Mouse (Mus musculus) neural tube, embryonic 12.5 days (tissue): ENCODE measurements around the gene Klhl9. TPM values are rescaled to one million over a fixed set of nuclear protein-coding genes. Genes with fewer than 3 reads are reported as not detected.

Experiments
- ATAC-seq: fragments of 200-750 bp; cut with Nextera tagmentation; 2 replicates; pipeline ENCODE4 v1.8.0; 2017; ENCODE audit warnings: low read depth, mild to moderate bottlenecking, moderate TSS enrichment, moderate library complexity; ENCODE audit not compliant: low FRiP score
- H3K27ac ChIP-seq: fragments of 300-500 bp; sonication (generic); 2 replicates; pipeline ENCODE4 v1.5.1; 2016
- H3K27me3 ChIP-seq: fragments of 300-500 bp; sonication (generic); replicated peaks from 2 replicates; pipeline ENCODE4 v1.6.1; 2016; ENCODE audit warnings: mild to moderate bottlenecking
- H3K36me3 ChIP-seq: fragments of 300-500 bp; sonication (generic); 2 replicates; pipeline ENCODE4 v1.6.1; 2016; ENCODE audit warnings: mild to moderate bottlenecking
- H3K4me1 ChIP-seq: fragments of 300-500 bp; sonication (generic); 2 replicates; pipeline ENCODE4 v1.6.1; 2016
- H3K4me2 ChIP-seq: fragments of 300-500 bp; sonication (generic); replicated peaks from 2 replicates; pipeline ENCODE4 v1.6.1; 2016; ENCODE audit warnings: mild to moderate bottlenecking
- H3K4me3 ChIP-seq: fragments of 300-500 bp; sonication (generic); 2 replicates; pipeline ENCODE4 v1.5.1; 2016
- H3K9ac ChIP-seq: fragments of 300-500 bp; sonication (generic); 2 replicates; pipeline ENCODE4 v1.6.1; 2016; ENCODE audit warnings: mild to moderate bottlenecking
- H3K9me3 ChIP-seq: fragments of 300-500 bp; sonication (generic); 2 replicates; pipeline ENCODE4 v1.6.1; 2016; ENCODE audit warnings: mild to moderate bottlenecking
- WGBS: fragments of 180-500 bp; shearing (Covaris S2); methylation state at CpG from one replicate; pipeline ENCODE4 v1.1.7; 2016; 5-methylcytosine and 5-hydroxymethylcytosine counted together
- polyA plus RNA-seq: library from polyadenylated mRNA; unstranded; fragments of >200 nt; fragmentation: Nextera tagmentation; extraction: Ambion mirVana; gene quantifications from 2 replicates; pipeline ENCODE4 v1.2.1, GENCODE M21; 2016

Klhl9 gene
- polyA plus RNA-seq, 1 experiment from 2014 or later, result 132 TPM

GRCm38 (mm10) chr4:88744207-88744606, 21.9 kb upstream of the Klhl9 start:
- Histone ChIP-seq H3K27me3 (no peaks in the 10 kb centered on the region), H3K4me2 (no peak overlapping the region), H3K4me3 (no peak overlapping the region), H3K36me3 (no peaks in the 10 kb centered on the region), H3K9me3 (no peaks in the 10 kb centered on the region), H3K4me1 (no peaks in the 10 kb centered on the region), H3K27ac (no peak overlapping the region), H3K9ac (no peak overlapping the region)
- ATAC-seq, result no peak
- 72% methylated on average over 3 of the region's 3 CpGs for WGBS

DNA sequence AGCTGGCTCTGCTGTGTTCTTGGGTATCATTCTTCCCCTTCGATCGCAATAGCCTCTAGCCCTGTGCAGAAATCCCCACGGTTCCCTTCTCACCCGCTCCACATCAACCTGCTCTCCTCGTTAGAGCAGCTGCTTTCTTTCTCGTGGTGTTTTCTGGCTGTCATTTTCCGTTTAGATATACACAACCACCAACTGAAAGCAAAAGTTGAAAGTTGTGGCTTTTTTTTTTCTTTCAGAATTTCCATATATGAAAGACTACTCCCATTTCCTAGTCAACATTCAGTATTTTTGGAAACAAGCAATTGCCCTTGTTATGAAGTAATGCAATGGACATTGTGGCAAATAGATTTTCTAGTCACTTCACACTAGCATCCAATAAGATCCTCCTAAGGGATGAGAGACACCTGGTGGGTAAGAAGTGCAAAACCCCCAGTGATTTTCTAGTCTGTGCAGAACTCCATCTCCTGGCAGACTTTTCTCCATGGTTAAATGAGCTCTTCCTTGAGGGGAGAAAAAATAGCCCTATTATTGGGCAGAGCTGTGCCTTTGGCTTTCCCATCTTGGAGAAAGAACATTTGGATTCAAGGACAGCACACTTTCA, 20.6 kb upstream of the Klhl9 start:
- no peak overlapping the region for H3K4me3 ChIP-seq
- no peaks in the 10 kb centered on the region for H3K9me3 ChIP-seq
- H3K27me3 ChIP-seq, result no peaks in the 10 kb centered on the region
- no peak for ATAC-seq
- H3K9ac ChIP-seq, result no peak overlapping the region
- no peaks in the 10 kb centered on the region for H3K4me1 ChIP-seq
- WGBS, result 88% methylated on average over 7 of the region's 7 CpGs
- no peak overlapping the region for H3K27ac ChIP-seq
- H3K4me2 ChIP-seq, result no peak overlapping the region
- H3K36me3 ChIP-seq, result no peaks in the 10 kb centered on the region

GRCm38 (mm10) chr4:88741426-88741825, 19.2 kb upstream of the Klhl9 start:
- H3K4me3 ChIP-seq, result no peak overlapping the region
- H3K9me3 ChIP-seq, result no peaks in the 10 kb centered on the region
- no peak overlapping the region for H3K27ac ChIP-seq
- no peaks in the 10 kb centered on the region for H3K27me3 ChIP-seq
- 95% methylated on average over 4 of the region's 4 CpGs for WGBS
- H3K4me1 ChIP-seq, result no peaks in the 10 kb centered on the region
- no peak for ATAC-seq
- no peak overlapping the region for H3K4me2 ChIP-seq
- H3K36me3 ChIP-seq, result no peaks in the 10 kb centered on the region
- no peak overlapping the region for H3K9ac ChIP-seq

- Histone ChIP-seq H3K27me3 (no peaks in the 10 kb centered on the region), H3K9me3 (no peaks in the 10 kb centered on the region)
- 94% methylated on average over 6 of the region's 6 CpGs for WGBS
These were observed 16.8 kb upstream of the Klhl9 start for GRCm38 (mm10) chr4:88739036-88739435.

DNA sequence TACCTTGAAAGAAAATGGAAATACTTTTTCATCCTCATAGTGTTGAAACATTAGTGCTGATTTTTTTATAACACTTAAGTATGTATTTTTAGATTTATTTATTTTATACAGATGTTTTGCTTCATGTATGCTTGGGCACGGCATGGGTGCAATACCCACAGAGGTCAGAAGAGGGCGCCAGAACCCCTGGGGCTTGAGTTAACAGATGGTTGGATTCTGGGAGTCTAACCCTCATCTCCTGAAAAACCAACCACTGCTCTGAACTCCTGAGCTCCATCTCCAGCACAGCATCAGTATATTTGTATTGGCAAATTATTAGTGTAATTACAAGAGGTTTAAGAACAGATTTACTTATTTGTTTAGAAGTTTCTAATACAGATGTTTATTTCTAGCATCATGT, 16.2 kb upstream of the Klhl9 start:
- Histone ChIP-seq H3K36me3 (no peaks in the 10 kb centered on the region), H3K4me1 (no peaks in the 10 kb centered on the region), H3K9me3 (no peaks in the 10 kb centered on the region), H3K27me3 (no peaks in the 10 kb centered on the region), H3K27ac (no peak overlapping the region), H3K9ac (no peak overlapping the region), H3K4me2 (no peak overlapping the region), H3K4me3 (no peak overlapping the region)
- ATAC-seq, result 0 out of 2 replicates have a peak, but pooled peaks have one; percentile 41
- 6% methylated on average over 2 of the region's 2 CpGs for whole genome bisulfite sequencing

More at GRCm38 (mm10) chr4:88739036-88739435, 16.8 kb upstream of the Klhl9 start:
- ATAC-seq, result no peak
- Histone ChIP-seq H3K9ac (no peak overlapping the region), H3K4me3 (no peak overlapping the region), H3K36me3 (no peaks in the 10 kb centered on the region), H3K27ac (no peak overlapping the region), H3K4me2 (no peak overlapping the region), H3K4me1 (no peaks in the 10 kb centered on the region)

DNA sequence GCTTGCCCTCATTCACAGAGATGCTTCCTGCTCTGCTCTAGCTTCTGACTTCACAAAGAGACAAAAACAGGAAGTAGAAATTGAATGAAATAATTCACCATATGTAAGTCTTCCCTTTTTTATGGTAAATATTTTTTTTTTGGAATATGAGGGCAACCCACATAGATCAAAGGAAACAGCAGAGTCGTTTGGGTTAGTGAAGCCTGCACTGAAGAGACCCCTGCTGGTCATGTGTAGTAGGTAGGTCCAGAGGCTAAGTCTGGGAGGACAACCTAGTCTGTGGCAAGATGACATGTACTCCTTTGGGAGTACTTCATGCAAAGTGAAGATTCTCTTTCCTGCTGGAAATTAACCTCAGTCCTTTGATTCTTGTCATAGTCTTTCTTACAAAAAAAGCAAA, 5.1 kb upstream of the Klhl9 start:
- Histone ChIP-seq H3K27ac (no peak overlapping the region), H3K4me1 (no peaks in the 10 kb centered on the region), H3K9me3 (no peaks in the 10 kb centered on the region), H3K36me3 (no peaks in the 10 kb centered on the region), H3K9ac (no peak overlapping the region), H3K4me3 (no peak overlapping the region), H3K4me2 (no peak overlapping the region), H3K27me3 (no peaks in the 10 kb centered on the region)
- 0% methylated on average over 1 of the region's 1 CpGs for WGBS
- ATAC-seq, result no peak

DNA sequence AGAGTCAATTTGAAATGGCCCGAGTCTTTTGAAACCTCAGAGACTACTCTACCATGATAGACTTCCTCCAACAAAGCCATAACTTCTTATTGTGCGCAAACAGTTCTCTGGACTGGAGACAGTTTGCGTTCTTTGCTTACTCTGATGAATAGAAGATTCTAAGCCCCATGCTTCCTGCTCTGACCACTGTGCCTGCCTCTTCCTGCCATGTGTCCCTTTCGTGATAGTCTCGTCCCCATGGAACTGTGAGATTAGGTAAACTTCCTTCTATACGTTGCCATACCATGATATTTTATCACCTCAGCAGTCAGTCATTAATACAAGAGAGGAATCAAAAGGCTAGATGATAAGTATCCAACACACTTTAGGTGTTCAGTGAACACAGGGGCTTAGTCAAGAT, 4.5 kb upstream of the Klhl9 start:
- Histone ChIP-seq H3K4me3 (no peak overlapping the region), H3K9me3 (no peaks in the 10 kb centered on the region), H3K9ac (no peak overlapping the region), H3K36me3 (no peaks in the 10 kb centered on the region), H3K27me3 (no peaks in the 10 kb centered on the region), H3K4me1 (no peaks in the 10 kb centered on the region), H3K4me2 (no peak overlapping the region), H3K27ac (no peak overlapping the region)
- no peak for ATAC-seq
- WGBS, result 87% methylated on average over 6 of the region's 6 CpGs

- no peak overlapping the region for H3K27ac ChIP-seq
- no peaks in the 10 kb centered on the region for H3K9me3 ChIP-seq
- ATAC-seq, result no peak
- H3K4me1 ChIP-seq, result peaks cover 21% of the 10 kb centered on the region
- WGBS, result 56% methylated on average over 8 of the region's 8 CpGs
- no peaks in the 10 kb centered on the region for H3K27me3 ChIP-seq
- H3K9ac ChIP-seq, result no peak overlapping the region
- H3K4me2 ChIP-seq, result no peak overlapping the region
- no peak overlapping the region for H3K4me3 ChIP-seq
- H3K36me3 ChIP-seq, result peaks cover 8% of the 10 kb centered on the region
These were observed 1.3 kb upstream of the Klhl9 start for GRCm38 (mm10) chr4:88723497-88724090.

GRCm38 (mm10) chr4:88718715-88719114, 3.5 kb downstream of the Klhl9 start:
- H3K4me1 ChIP-seq, result peaks cover 26% of the 10 kb centered on the region
- ATAC-seq, result no peak
- peak overlapping the region; percentile 13 for H3K4me3 ChIP-seq
- H3K27me3 ChIP-seq, result no peaks in the 10 kb centered on the region
- H3K27ac ChIP-seq, result no peak overlapping the region
- peak overlapping the region; percentile 57 for H3K4me2 ChIP-seq
- no peaks in the 10 kb centered on the region for H3K9me3 ChIP-seq
- H3K36me3 ChIP-seq, result peaks cover 37% of the 10 kb centered on the region
- 73% methylated on average over 1 of the region's 1 CpGs for WGBS
- no peak overlapping the region for H3K9ac ChIP-seq

DNA sequence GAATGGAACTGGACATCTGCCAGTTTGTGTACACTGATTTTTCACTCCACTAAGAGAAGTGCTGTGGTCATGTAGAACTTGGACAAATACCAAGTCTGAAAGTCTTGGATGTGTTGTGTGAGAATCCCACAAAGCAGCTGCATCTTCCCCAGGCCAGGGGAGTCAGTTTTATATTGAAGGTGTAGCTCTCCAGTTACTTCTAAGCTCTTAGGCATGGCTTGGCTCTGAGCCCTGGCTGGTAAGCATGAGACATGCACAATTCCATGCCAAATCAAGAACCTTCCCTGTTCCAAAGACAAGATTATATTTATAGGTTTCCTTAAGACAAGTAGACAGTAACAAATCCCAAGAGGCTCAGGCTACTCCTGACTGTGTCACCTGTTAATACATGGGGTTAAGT, 7.2 kb downstream of the Klhl9 start:
- H3K27me3 ChIP-seq, result no peaks in the 10 kb centered on the region
- H3K9ac ChIP-seq, result no peak overlapping the region
- no peak for ATAC-seq
- H3K9me3 ChIP-seq, result no peaks in the 10 kb centered on the region
- peaks cover 14% of the 10 kb centered on the region for H3K4me1 ChIP-seq
- H3K4me3 ChIP-seq, result no peak overlapping the region
- H3K36me3 ChIP-seq, result peaks cover 32% of the 10 kb centered on the region
- no peak overlapping the region for H3K27ac ChIP-seq
- H3K4me2 ChIP-seq, result no peak overlapping the region

- no peak for ATAC-seq
- Histone ChIP-seq H3K27ac (no peak overlapping the region), H3K9ac (no peak overlapping the region), H3K4me2 (no peak overlapping the region), H3K36me3 (peaks cover 30% of the 10 kb centered on the region), H3K27me3 (no peaks in the 10 kb centered on the region), H3K4me1 (peaks cover 9% of the 10 kb centered on the region), H3K4me3 (no peak overlapping the region), H3K9me3 (no peaks in the 10 kb centered on the region)
- 85% methylated on average over 1 of the region's 1 CpGs for WGBS
These were observed 8.0 kb downstream of the Klhl9 start for GRCm38 (mm10) chr4:88714281-88714680.

DNA sequence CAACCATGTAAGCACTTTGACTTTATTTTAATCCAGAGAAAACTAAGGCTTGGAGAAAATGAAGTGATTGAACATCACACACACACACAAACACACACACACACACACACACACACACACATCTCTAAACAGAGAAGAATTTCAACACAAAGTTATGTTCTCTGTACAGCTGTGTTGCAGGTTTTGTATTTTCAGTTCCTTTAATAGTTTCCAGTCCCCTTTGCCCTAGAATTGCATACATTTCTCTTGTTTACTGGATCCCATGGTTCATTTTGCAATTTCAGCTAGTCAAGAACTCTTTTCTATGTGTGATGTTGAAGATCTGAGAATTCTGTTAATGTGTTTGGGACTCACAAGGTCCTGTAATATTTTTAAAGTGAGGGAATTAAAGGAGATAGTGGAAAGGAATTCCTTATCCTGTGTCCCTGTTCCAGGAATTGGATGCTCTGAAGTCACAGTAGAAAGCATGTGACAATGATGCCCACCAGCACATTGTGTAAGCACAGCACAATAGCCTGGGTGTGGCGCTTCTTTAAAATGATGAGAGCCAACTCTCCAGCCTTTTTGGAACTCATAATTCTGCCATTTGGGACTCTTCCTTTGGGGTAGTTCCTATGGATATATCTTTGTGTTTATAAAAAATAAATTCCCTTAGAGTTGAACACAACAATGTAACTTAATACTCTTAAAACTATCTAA, 15.0 kb downstream of the Klhl9 start:
- Histone ChIP-seq H3K4me2 (no peak overlapping the region), H3K4me1 (no peaks in the 10 kb centered on the region), H3K9ac (no peak overlapping the region), H3K36me3 (no peaks in the 10 kb centered on the region), H3K4me3 (no peak overlapping the region), H3K27me3 (no peaks in the 10 kb centered on the region), H3K9me3 (no peaks in the 10 kb centered on the region), H3K27ac (no peak overlapping the region)
- ATAC-seq, result no peak
- 91% methylated on average over 1 of the region's 1 CpGs for WGBS

- no peaks in the 10 kb centered on the region for H3K36me3 ChIP-seq
- H3K9me3 ChIP-seq, result no peaks in the 10 kb centered on the region
- H3K4me2 ChIP-seq, result no peak overlapping the region
- ATAC-seq, result no peak
- H3K4me3 ChIP-seq, result no peak overlapping the region
- H3K27me3 ChIP-seq, result no peaks in the 10 kb centered on the region
- no peak overlapping the region for H3K9ac ChIP-seq
- H3K27ac ChIP-seq, result no peak overlapping the region
- no peaks in the 10 kb centered on the region for H3K4me1 ChIP-seq
- 51% methylated on average over 3 of the region's 3 CpGs for WGBS
These were observed 16.3 kb downstream of the Klhl9 start for GRCm38 (mm10) chr4:88705924-88706323.
